Comparison of ENCODE assay signal across 13 mouse cellular contexts in the genomic region with DNA sequence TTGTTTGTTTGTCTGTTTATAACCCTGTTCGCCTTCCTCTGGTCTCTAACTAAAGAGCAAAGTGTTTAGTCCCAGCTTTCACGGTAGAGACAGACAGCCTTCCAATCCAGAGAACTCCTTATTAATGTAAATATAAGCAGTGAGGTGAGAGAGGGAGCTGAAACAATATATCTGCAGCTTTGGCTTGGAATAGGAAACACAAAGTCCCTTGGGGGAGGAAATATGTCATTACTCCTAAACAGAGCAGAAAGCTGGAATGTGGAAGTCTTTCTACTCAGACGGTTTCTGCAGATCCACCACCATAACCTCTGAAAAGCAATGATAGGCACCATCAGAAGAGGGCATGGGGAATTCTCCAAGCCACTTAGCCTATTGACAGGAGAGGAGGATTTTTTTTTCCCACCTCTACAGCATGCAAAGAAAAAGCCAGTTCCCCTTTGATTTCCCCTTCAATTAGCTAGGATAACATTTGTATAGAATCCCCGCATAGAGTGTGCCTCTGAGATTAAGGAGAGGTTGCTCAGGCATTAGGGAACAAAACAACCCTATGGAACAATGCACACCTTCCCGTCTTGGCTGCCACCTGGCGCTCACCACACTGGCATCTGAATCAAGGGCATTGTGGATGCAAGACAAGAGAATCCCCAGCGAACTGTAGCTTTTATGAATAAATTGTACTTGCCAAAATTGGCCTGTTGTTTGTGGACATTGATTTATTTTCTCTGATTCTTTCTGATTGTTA.
DNase-seq lines count a peak whose midpoint lies in the region; ATAC-seq and TF ChIP-seq lines count a peak whose summit lies in the region.
"Had no signal": no experiment of that assay in that cellular context is flagged by ENCODE, and none has a peak within 500 bp of the region (broad histone marks: within the 10 kb centered on the region; RNA-seq: fewer than 3 reads in every experiment).

No protein-coding gene starts in this region.

- no peak for ATAC-seq in kidney, postnatal 0 days (replicated peaks; ENCODE audit: low FRiP score, low read depth)
- 0 out of 2 replicates have a peak, but pooled peaks have one; percentile 57 for ATAC-seq in hindbrain, embryonic 16.5 days
- ATAC-seq in neural tube, embryonic 14.5 days (ENCODE audit: low read depth), result 0 out of 2 replicates have a peak, but pooled peaks have one; percentile 32
- ATAC-seq in CD4-positive, CD25-positive, alpha-beta regulatory T cell, adult 4 months, result no peak
- ATAC-seq in erythroid progenitor cell, adult 5-6 weeks (replicated peaks; ENCODE audit: low FRiP score, poor library complexity, severe bottlenecking), result no peak

- H3K4me1 ChIP-seq in kidney, postnatal 0 days (replicated peaks; ENCODE audit: insufficient read depth, low read length), result peaks cover 17% of the 10 kb centered on the region
- peaks cover 15% of the 10 kb centered on the region for H3K4me1 ChIP-seq in hindbrain, embryonic 16.5 days (ENCODE audit: control insufficient read depth, insufficient read depth, low read depth, low read length)
- H3K4me1 ChIP-seq in neural tube, embryonic 14.5 days (ENCODE audit: control insufficient read depth, insufficient read depth, low read length), result peaks cover 18% of the 10 kb centered on the region
- H3K4me1 ChIP-seq: liver, embryonic 15.5 days had no signal

- H3K27ac ChIP-seq in kidney, postnatal 0 days, result no peak overlapping the region
- H3K27ac ChIP-seq in hindbrain, embryonic 16.5 days (ENCODE audit: low read depth, low read length), result no peak overlapping the region
- no peak overlapping the region; the same call in 1 of the 2 replicates for H3K27ac ChIP-seq in neural tube, embryonic 14.5 days (ENCODE audit: low read depth, low read length)
- H3K27ac ChIP-seq: liver, embryonic 15.5 days had no signal

- no peaks in the 10 kb centered on the region for H3K9me3 ChIP-seq in kidney, postnatal 0 days (replicated peaks; ENCODE audit: low read length)
- no peaks in the 10 kb centered on the region for H3K9me3 ChIP-seq in hindbrain, embryonic 16.5 days (ENCODE audit: control insufficient read depth, low read length)
- H3K9me3 ChIP-seq in neural tube, embryonic 14.5 days (ENCODE audit: control insufficient read depth, low read length), result no peaks in the 10 kb centered on the region
- H3K9me3 ChIP-seq: liver, embryonic 15.5 days had no signal

- 15% methylated on average over 7 of the region's 7 CpGs for WGBS in kidney, postnatal 0 days
- WGBS in hindbrain, embryonic 16.5 days, result 18% methylated on average over 7 of the region's 7 CpGs
- 9% methylated on average over 7 of the region's 7 CpGs for WGBS in neural tube, embryonic 14.5 days

- no peak overlapping the region for H3K4me3 ChIP-seq in kidney, postnatal 0 days (replicated peaks; ENCODE audit: low read depth, low read length)
- H3K4me3 ChIP-seq in hindbrain, embryonic 16.5 days (ENCODE audit: low read length), result no peak overlapping the region
- no peak overlapping the region for H3K4me3 ChIP-seq in neural tube, embryonic 14.5 days (ENCODE audit: low read depth, low read length)
- H3K4me3 ChIP-seq: liver, embryonic 15.5 days had no signal

- peak; percentile 28; the same call in 1 of the 2 replicates for TF ChIP-seq CTCF in kidney, postnatal 0 days (IDR thresholded peaks at IDR 0.05; ENCODE audit: low read depth)

- no peak overlapping the region for H3K4me2 ChIP-seq in kidney, postnatal 0 days (ENCODE audit: low read length)
- no peak overlapping the region for H3K4me2 ChIP-seq in hindbrain, embryonic 16.5 days (ENCODE audit: low read length)
- H3K4me2 ChIP-seq in neural tube, embryonic 14.5 days (ENCODE audit: low read depth, low read length), result no peak overlapping the region
- H3K4me2 ChIP-seq: liver, embryonic 15.5 days had no signal

- H3K36me3 ChIP-seq in kidney, postnatal 0 days (ENCODE audit: insufficient read depth, low read length), result no peaks in the 10 kb centered on the region
- no peaks in the 10 kb centered on the region for H3K36me3 ChIP-seq in hindbrain, embryonic 16.5 days (ENCODE audit: control insufficient read depth, insufficient read depth, low read length)
- H3K36me3 ChIP-seq in neural tube, embryonic 14.5 days (ENCODE audit: control insufficient read depth, insufficient read depth, low read length), result no peaks in the 10 kb centered on the region
- H3K36me3 ChIP-seq: liver, embryonic 15.5 days had no signal

- DNase-seq in kidney, postnatal 0 days (ENCODE audit: low spot score), result peak; percentile 53
- DNase-seq in kidney, postnatal 10 days, result no peak
- peak; percentile 29 for DNase-seq in embryo, embryonic 9.5 days (ENCODE audit: extremely low spot score)
- no peak for DNase-seq in spleen, postnatal 14 days (ENCODE audit: low spot score in 2 of 2)
- DNase-seq: cerebellum, adult 9-10 months; kidney, postnatal 14 days; thymus, postnatal 4 days had no signal

- H3K9ac ChIP-seq in kidney, postnatal 0 days (ENCODE audit: low read depth, low read length), result no peak overlapping the region
- no peak overlapping the region for H3K9ac ChIP-seq in hindbrain, embryonic 16.5 days (ENCODE audit: low read depth, low read length)
- H3K9ac ChIP-seq in neural tube, embryonic 14.5 days (replicated peaks; ENCODE audit: low read depth, low read length), result no peak overlapping the region
- H3K9ac ChIP-seq: liver, embryonic 15.5 days had no signal

- no peaks in the 10 kb centered on the region for H3K27me3 ChIP-seq in kidney, postnatal 0 days (ENCODE audit: insufficient read depth, low read length)
- no peaks in the 10 kb centered on the region for H3K27me3 ChIP-seq in hindbrain, embryonic 16.5 days (replicated peaks; ENCODE audit: control insufficient read depth, insufficient read depth, low read length)
- no peaks in the 10 kb centered on the region for H3K27me3 ChIP-seq in neural tube, embryonic 14.5 days (ENCODE audit: control insufficient read depth, insufficient read depth, low read length)
- H3K27me3 ChIP-seq: CH12.LX; liver, embryonic 15.5 days had no signal

Comparison
In these comparisons a context has a peak if more than half of its experiments do, and no peak if none do; other contexts are left out.
1. DNase-seq: peak in kidney, postnatal 0 days (single experiment) and embryo, embryonic 9.5 days (single experiment); none in kidney, postnatal 10 days (single experiment) and spleen, postnatal 14 days (0 of 2).
2. ATAC-seq: peak in hindbrain, embryonic 16.5 days (single experiment) and neural tube, embryonic 14.5 days (single experiment); none in kidney, postnatal 0 days (single experiment), CD4-positive, CD25-positive, alpha-beta regulatory T cell, adult 4 months (single experiment) and erythroid progenitor cell, adult 5-6 weeks (single experiment).